ENCODE assay signal across 16 mouse cellular contexts in the genomic region with DNA sequence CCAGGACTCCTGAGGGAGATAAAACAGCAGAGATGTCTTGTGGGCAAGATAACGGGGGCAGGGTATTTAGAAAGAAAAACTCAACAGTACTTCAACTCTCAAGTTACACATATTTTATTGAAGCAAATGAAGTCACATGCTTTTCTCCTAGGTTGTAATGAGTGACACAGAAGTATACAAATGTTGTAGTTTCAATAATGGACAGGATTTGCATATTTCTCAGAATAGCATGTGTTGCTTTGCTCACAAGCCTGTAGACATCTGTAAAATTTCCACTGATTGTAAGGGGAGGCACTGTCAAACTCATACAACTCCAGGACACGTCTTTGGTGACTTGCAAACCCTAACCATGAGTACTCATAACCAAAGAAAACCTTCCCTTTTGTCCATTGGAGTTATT.
"Had no signal": no experiment of that assay in that cellular context is flagged by ENCODE, and none has a peak within 500 bp of the region (broad histone marks: within the 10 kb centered on the region; RNA-seq: fewer than 3 reads in every experiment).

No protein-coding gene starts in this region.

- H3K27ac ChIP-seq: neural tube, embryonic 12.5 days; neural tube, embryonic 13.5 days; neural tube, embryonic 15.5 days; stomach, embryonic 15.5 days; stomach, postnatal 0 days had no signal

- H3K9me3 ChIP-seq: neural tube, embryonic 12.5 days; neural tube, embryonic 13.5 days; neural tube, embryonic 15.5 days; stomach, embryonic 15.5 days had no signal

- H3K4me3 ChIP-seq: neural tube, embryonic 12.5 days; neural tube, embryonic 13.5 days; neural tube, embryonic 15.5 days; stomach, embryonic 15.5 days had no signal

- H3K36me3 ChIP-seq: neural tube, embryonic 12.5 days; neural tube, embryonic 13.5 days; neural tube, embryonic 15.5 days; stomach, embryonic 15.5 days had no signal

- H3K4me2 ChIP-seq: neural tube, embryonic 12.5 days; neural tube, embryonic 13.5 days; neural tube, embryonic 15.5 days; stomach, embryonic 15.5 days had no signal

- H3K4me1 ChIP-seq: neural tube, embryonic 13.5 days; stomach, embryonic 15.5 days had no signal

- DNase-seq: retina, postnatal 1 day; right cerebral cortex, adult 18-20 months; right cerebral cortex, postnatal 14 days; right cerebral cortex, postnatal 25 days; right cerebral cortex, postnatal 4 days; spleen, adult 18-20 months; thymus, adult 18-20 months; thymus, adult 2 months; thymus, postnatal 25 days; thymus, postnatal 36 days; thymus, postnatal 4 days had no signal

- H3K9ac ChIP-seq: neural tube, embryonic 12.5 days; neural tube, embryonic 13.5 days; neural tube, embryonic 15.5 days; stomach, embryonic 15.5 days had no signal

- H3K27me3 ChIP-seq: neural tube, embryonic 12.5 days; neural tube, embryonic 13.5 days; neural tube, embryonic 15.5 days; stomach, embryonic 15.5 days had no signal
